Mouse (Mus musculus): ENCODE results near the gene Zup1. TPM values are rescaled to one million over a fixed set of nuclear protein-coding genes. Genes with fewer than 3 reads are reported as not detected.
"Not testable (repeated sequence)": the region's sequence is repeated elsewhere in the genome, so short reads cannot be mapped to it uniquely, and the experiment has no call there.

Zup1 gene
- polyA plus RNA-seq, 1 experiment from 2014 or later: 23.0 TPM

GRCm38 (mm10) chr10:33882411-33882810, 68.7 kb downstream of the Zup1 start:
- H3K27ac ChIP-seq (replicated peaks); H3K27me3 ChIP-seq (replicated peaks; ENCODE audit: low read depth, poor library complexity, severe bottlenecking); H3K36me3 ChIP-seq (replicated peaks); H3K4me3 ChIP-seq; H3K4me1 ChIP-seq; DNase-seq (ENCODE audit: low spot score); H3K9me3 ChIP-seq: not testable (repeated sequence)
- 85% methylated on average over 2 of the region's 2 CpGs for WGBS

DNA sequence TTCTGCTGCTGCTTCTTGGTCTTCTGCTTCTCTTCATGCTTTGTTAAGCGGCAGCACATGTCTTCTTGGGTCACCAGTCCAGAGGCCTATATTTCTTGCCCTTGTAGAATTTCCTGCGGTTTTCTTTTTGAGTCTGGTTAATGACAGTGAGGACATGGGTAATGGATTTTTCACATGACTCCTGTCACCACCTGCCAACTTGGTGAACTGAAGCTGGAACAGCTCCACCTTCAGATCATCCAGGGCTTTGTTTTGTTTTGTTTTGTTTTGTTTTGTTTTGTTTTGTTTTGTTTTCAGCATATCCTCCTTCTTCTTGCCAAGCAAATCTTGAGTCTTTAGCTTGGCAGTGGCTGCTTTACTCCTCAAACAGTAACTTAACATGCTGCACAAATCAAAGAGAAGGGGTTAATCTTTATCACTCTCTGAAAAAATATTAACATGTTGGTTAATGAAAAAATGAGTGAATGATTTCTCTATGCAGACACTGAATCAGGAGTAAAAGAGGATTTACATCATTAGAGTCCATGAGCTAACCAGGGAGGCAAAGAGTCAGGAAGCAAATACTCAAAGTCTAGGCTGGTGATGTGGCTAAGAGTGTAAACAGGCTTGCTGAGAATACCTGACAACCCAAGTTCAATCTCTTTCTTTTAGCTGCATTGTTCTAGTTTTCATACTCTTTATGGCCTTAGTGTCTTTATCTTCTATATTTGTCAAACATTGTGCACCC, 78.2 kb downstream of the Zup1 start:
- no peak overlapping the region for H3K4me3 ChIP-seq
- no peaks in the 10 kb centered on the region for H3K9me3 ChIP-seq
- no peaks in the 10 kb centered on the region for H3K27me3 ChIP-seq (replicated peaks; ENCODE audit: low read depth, poor library complexity, severe bottlenecking)
- no peak overlapping the region for H3K27ac ChIP-seq (replicated peaks)
- no peaks in the 10 kb centered on the region for H3K36me3 ChIP-seq (replicated peaks)
- 87% methylated on average over 2 of the region's 2 CpGs for WGBS
- no peak for DNase-seq (ENCODE audit: low spot score)
- no peaks in the 10 kb centered on the region for H3K4me1 ChIP-seq

DNA sequence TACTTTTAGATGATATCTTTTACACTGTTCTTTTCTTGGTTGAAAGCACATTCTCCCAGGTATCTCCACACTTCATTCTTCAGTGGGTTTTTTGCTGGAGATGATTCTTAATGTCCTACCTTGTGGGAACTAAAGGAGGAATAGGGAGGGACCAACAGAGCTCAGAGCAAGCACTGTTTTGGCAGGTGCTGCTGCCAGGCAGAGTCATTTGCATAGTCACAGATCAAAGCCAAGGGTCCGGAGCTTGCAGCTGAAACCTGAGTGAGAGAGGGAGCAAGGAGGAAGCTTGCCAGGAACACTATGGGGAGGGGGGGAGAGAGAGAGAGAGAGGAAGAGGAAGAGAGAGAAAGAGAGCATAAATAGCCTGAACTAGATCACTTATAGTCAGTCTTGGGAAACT, 80.6 kb downstream of the Zup1 start:
- H3K36me3 ChIP-seq (replicated peaks): no peaks in the 10 kb centered on the region

More for the DNA sequence above, 80.6 kb downstream of the Zup1 start:
- Histone ChIP-seq H3K4me1 (no peaks in the 10 kb centered on the region), H3K27ac (replicated peaks) (no peak overlapping the region), H3K4me3 (no peak overlapping the region), H3K27me3 (replicated peaks; ENCODE audit: low read depth, poor library complexity, severe bottlenecking) (no peaks in the 10 kb centered on the region), H3K9me3 (no peaks in the 10 kb centered on the region)
- 20% methylated on average over 1 of the region's 1 CpGs for WGBS
- no peak for DNase-seq (ENCODE audit: low spot score)

Other genes starting within 250 kb of the Zup1 start
- not detected in 2 replicates for gene Sult3a2, start 164.6 kb downstream of the Zup1 start, polyA plus RNA-seq (2016; fragmentation: Nextera tagmentation; extraction: Ambion mirVana)
- gene Sult3a1, start 93.5 kb downstream of the Zup1 start, polyA plus RNA-seq (2016; fragmentation: Nextera tagmentation; extraction: Ambion mirVana): not detected in 2 replicates
- gene Rsph4a, start 46.2 kb downstream of the Zup1 start, polyA plus RNA-seq (2016; fragmentation: Nextera tagmentation; extraction: Ambion mirVana): 0.04 and 0.07 TPM in 2 replicates
- 149 and 153 TPM in 2 replicates for gene Rwdd1, start 68.4 kb upstream of the Zup1 start, polyA plus RNA-seq (2016; fragmentation: Nextera tagmentation; extraction: Ambion mirVana)
- not detected in 2 replicates for gene Trappc3l, start 86.3 kb upstream of the Zup1 start, polyA plus RNA-seq (2016; fragmentation: Nextera tagmentation; extraction: Ambion mirVana)
- gene Calhm4, start 93.0 kb upstream of the Zup1 start, polyA plus RNA-seq (2016; fragmentation: Nextera tagmentation; extraction: Ambion mirVana): not detected in 2 replicates
- gene Calhm5, start 145.2 kb upstream of the Zup1 start, polyA plus RNA-seq (2016; fragmentation: Nextera tagmentation; extraction: Ambion mirVana): 0.11 and 0.12 TPM in 2 replicates
- 0.62 and 0.68 TPM in 2 replicates for gene Calhm6, start 176.7 kb upstream of the Zup1 start, polyA plus RNA-seq (2016; fragmentation: Nextera tagmentation; extraction: Ambion mirVana)

Measured in embryonic facial prominence, embryonic 10.5 days (tissue).